Mouse (Mus musculus): ENCODE measurements at regions not wholly inside any gene's neighbourhood (a gene's known extent, or its start where the extent isn't known, plus 50 kb on each side); places are given as distances from the start of the nearest gene placed in this dataset.

GRCm38 (mm10) chr16:74464835-74465234 lies 53.2 kb upstream of the Robo2 start:
- DNase-seq: no peak
- intact Hi-C loops (cut with DNase I): no loop called here

- intact Hi-C loops (cut with DNase I): no loop called here
- DNase-seq: no peak
Measured at GRCm38 (mm10) chr16:74464290-74464689, 52.7 kb upstream of the Robo2 start.

- no peak for DNase-seq
- intact Hi-C loops (cut with DNase I): no loop called here
Measured at GRCm38 (mm10) chr16:74462436-74462835, 50.8 kb upstream of the Robo2 start.
